Mouse (Mus musculus) NIH3T3 (cell line): ENCODE data around the gene Prss32.
"Not testable (repeated sequence)": the region's sequence is repeated elsewhere in the genome, so short reads cannot be mapped to it uniquely, and the experiment has no call there.

Experiments
- DNase-seq: peaks from one replicate; pipeline ENCODE4 v3.0.0-alpha.2; 2012; ENCODE audit warnings: low read depth

The Prss32 gene

GRCm38 (mm10) chr17:23841145-23841544 lies 2.5 kb upstream of the Prss32 start:
- peak; percentile 87 for DNase-seq

- DNase-seq = no peak
These were observed 379 bp upstream of the Prss32 start for GRCm38 (mm10) chr17:23843141-23843811.

DNA sequence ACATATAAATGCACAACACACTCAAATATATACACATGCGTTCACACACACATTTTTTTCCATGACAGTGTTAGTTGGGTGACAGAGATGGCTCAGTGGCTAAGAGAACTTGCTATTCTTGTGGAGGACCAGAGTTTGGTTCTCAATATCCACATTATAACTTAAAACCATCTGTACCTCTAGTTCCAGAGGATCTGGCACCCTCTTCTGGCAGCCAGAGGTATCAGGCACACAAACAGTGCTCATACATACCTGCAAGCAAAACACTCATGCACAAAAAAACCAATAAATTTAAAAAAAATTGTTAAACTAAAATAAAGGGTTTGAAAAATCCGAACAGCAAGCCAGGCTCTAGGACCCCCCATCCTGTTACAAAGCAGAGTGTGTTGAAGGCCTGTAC lies 6.4 kb downstream of the Prss32 start:
- DNase-seq = no peak

GRCm38 (mm10) chr17:23850853-23851749 lies 7.4 kb downstream of the Prss32 start:
- peak; percentile 92 for DNase-seq

DNA sequence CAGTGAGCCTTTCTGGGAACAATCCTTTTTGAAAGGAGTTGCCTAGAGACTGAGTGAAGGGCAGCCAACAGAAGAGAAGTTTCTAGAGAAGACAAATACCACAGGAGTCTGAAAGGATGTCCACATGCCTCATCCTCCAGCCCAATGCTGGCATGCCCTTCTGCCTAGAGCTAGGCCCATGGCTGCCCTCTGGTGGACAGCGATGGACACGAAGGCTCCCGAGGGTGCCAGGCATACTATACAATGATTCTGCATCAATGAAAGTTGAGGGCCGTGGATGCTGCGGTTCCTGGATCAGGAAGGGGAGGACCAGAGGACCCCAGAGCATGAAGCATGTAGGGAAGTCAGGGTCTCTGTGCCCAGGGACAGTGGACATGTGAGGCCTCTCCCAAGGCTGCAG lies 9.6 kb downstream of the Prss32 start:
- DNase-seq = peak; percentile 86

GRCm38 (mm10) chr17:23854229-23854765 lies 10.6 kb downstream of the Prss32 start:
- DNase-seq = peak; percentile 49

DNA sequence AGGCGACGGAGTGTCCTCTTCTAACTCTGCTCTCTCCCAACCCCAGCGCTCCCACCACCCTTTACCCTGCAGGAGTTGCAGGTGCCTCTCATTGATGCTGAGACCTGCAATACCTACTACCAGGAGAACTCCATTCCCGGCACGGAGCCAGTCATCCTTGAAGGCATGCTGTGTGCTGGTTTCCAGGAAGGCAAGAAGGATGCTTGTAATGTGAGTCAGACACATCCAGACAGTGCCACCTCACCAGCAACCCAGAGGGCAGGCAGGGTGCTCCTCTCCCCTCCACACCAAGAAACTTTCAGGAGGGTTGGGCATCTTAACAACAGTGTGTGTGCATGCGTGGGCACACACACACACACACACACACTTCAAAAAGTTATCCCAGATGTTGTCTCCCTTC lies 13.5 kb downstream of the Prss32 start:
- DNase-seq = peak; percentile 67

DNA sequence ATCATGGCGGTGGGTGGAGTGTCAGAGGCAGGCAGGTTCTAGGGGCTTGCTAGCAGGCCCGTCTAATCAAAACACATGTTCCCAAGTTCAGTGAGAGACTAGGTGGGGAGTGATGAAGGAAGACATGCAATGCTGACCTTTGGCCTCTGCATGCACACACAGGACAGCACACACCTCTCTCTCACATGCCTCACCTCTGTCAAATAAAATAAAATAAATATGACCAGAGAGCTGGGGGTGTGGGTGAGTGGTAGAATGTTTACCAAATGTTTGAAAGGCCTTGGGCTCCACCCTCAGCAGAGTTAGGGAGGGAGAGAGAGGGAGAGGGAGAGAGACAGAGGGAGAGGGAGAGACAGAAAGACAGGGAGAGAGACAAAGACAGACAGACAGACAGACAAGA lies 14.3 kb downstream of the Prss32 start:
- DNase-seq = no peak

DNA sequence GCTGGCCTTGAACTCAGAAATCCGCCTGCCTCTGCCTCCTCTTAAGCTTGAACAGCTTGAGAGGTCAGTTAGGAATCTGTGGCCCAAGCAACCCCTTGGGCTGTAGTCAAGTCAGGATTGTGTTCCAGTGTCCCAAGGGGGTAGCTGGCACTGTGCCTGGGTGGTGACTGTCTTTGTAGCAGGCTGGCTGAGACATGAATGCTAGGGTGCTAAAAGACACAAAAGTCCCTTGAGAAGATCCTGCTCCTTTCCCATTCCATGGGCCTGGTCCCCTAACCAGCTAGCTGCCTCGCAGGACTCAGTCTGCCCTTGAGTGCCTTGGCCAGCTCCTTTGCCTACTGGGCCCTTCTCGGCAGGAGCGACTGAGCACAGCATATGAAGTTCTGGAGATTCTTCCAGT lies 19.3 kb downstream of the Prss32 start:
- no peak for DNase-seq

- DNase-seq = no peak
These were observed 24.1 kb downstream of the Prss32 start, which contains the start of gene Prss21 for GRCm38 (mm10) chr17:23867756-23868155. Gene Prss21, plus strand, starts transcription at chr17:23868056.

GRCm38 (mm10) chr17:23868513-23868912 lies 24.9 kb downstream of the Prss32 start:
- no peak for DNase-seq

DNA sequence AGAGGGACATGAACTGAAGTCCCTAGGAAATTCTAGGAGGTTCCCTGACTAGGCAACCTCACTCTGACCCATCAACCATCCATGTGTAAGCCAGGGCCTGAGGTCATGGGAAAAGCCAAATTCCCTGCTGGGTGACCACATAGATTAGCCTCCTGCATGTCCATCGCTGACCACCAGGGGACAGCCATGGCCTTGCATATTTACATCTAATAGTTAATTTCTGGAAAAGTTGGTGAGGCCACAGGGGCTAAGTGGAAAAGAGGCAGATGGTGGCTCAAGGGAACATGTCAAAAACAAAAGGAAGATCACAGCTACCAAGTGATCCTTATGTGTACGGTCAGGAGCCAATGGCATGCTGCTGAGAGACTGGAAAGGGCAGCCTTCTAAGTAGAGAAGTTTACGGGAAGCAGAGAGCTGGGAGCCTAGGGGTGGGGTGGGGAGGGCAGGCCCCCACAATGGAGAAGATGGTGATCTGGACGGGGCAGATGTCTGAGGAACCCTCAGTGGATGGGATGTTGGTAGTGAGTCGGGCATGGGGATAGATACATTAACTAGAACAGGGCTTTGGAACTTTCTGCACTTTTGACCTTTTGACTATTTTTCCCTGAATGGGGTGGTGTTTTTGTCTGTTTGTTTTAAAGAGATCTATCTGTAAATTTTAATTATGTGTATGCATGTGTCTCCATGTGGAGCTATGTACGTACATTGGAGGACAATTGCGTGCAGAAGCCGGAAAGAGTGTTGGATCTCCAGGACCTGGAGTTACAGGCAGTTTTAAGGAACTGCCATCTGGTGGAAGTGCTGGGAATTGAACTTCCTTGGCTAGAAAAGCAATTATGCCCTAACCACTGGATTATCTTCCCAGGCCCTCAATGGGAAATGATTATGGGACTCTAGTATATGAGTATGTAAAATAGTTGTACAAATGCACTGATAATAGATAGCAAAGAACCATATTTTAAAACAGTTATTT lies 30.5 kb downstream of the Prss32 start:
- peak; percentile 80 for DNase-seq

DNA sequence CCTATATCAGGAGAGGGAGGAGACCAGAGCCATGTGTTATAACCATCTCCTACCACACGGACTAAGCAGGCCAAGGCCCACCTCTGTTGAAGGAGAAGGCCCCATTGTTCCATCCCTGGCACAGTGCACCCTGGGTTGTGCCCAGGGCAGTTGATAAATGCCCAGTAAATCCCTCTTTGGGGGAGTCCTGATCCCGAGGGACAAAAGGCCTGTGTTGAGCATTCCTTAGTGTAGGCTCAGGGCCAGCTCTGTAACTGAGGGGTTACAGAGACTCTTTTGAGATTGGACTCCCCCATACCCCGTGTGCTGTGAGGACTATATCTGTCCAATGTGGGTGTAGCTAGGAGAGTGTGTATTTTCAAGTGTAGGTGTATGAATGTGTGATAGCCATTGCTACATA lies 33.1 kb downstream of the Prss32 start:
- no peak for DNase-seq

DNA sequence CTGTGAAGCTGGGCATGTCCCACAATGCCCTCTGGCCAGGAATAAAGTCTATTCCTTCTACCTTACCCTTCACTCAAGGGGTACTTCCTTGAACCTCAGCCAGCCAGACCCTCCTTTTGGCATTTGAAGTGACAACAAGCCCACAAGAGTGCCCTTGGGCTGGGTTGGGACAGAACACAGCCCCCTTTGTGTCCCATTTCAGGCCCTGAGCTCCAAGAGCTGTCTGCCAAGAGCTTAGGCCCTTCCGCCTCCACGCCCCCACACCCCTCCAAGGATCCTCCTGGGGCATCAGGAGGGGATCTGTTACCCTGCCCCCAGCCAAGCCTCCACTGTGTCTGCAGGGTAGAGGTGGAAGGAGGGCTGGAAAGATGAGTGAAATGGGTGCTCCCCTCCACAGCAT lies 33.5 kb downstream of the Prss32 start:
- DNase-seq = no peak

- DNase-seq = not testable (repeated sequence)
These were observed 36.9 kb downstream of the Prss32 start, which contains the start of the genes Dcpp1 and Dcpp2 for GRCm38 (mm10) chr17:23880576-23880975. Gene Dcpp1, plus strand, starts transcription at chr17:23880876. Gene Dcpp2, plus strand, starts transcription at chr17:23880880.
